Mouse (Mus musculus): ENCODE results near the gene AI413582.

- TF ChIP-seq CTCF (IDR thresholded peaks at IDR 0.05; ENCODE audit: low read depth, low read length) (no peak), POLR2A (IDR thresholded peaks at IDR 0.05; ENCODE audit: extremely low read depth, insufficient read depth, low read length) (no peak)
Measured at GRCm38 (mm10) chr17:27518700-27519595, 46.6 kb downstream of the AI413582 start.

All from liver, adult 2 months (tissue).